Mouse (Mus musculus) small intestine, adult 2 months (tissue): ENCODE results near the gene Rasl10b.

Source experiments
- CTCF ChIP-seq: fragments of 200-500 bp; IDR thresholded peaks from 2 replicates; pipeline ENCODE4 v1.5.1; 2012; ENCODE audit warnings: low read depth, mild to moderate bottlenecking, control low read depth, inconsistent platforms, low read length, moderate library complexity, mixed read lengths; ENCODE audit not compliant: insufficient replicate concordance, insufficient read length; ENCODE audit errors: extremely low read depth
- POLR2A ChIP-seq: fragments of 200-500 bp; IDR thresholded peaks from 2 replicates; pipeline ENCODE4 v1.6.1; 2012; ENCODE audit warnings: low read depth, mild to moderate bottlenecking, control low read depth, inconsistent platforms, low read length, moderate library complexity

DNA sequence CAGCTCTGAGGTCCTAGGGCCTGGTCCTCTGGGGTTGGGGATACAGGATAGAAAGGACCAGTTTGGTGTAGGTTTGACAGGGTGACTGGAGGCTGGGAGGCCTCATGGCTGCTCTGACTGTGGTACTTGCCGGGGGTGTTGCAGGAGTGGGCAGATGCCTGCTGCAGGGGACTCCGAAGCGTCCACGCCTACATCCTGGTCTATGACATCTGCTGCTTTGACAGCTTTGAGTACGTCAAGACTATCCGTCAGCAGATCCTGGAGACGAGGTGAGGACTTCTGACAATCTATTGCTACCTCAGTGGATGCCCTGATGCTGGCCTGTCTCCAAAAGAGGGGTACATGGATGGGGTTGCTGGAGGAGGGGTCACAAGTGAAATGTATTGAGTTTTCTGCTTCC lies 8.8 kb downstream of the Rasl10b start:
- no peak for TF ChIP-seq POLR2A
- TF ChIP-seq CTCF: no peak
